Mouse (Mus musculus) C3H10T1/2 (cell line): ENCODE results near the gene Olfr601. TPM values are rescaled to one million over a fixed set of nuclear protein-coding genes. Genes with fewer than 3 reads are reported as not detected.

Experiments
- polyA plus RNA-seq, 2 experiments: library from polyadenylated mRNA; unstranded; fragments of >200 nt; fragmentation: generic; extraction: Trizol; gene quantifications; one replicate each; pipeline ENCODE4 v1.2.1; 2012; ENCODE audit warnings: missing spikeins in 2 of 2

The Olfr601 gene
- not detected for polyA plus RNA-seq

DNA sequence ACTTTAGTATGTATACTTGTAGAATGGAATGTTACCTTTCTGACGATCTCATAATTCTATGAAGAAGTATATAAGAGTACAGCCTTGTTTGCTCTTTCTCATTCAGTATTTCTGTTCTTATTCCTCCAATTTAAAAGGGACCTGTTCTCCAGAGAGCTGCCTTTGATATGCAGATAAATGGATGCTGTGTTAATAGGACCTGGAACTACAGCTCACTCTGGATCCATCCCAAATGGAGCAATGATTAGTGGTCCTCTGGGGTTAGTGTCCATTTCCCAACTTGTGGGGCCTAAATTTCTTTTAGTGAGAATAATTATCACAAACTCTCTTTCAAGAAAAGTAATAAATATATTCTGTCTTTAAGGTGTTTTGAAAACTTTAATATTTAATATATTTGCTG lies at the start of gene Olfr601:
TSS of gene Olfr601 (minus strand) at position 101 of the 400 bp plus-strand sequence.

GRCm38 (mm10) chr7:103386077-103386476 lies 23.6 kb upstream of the Olfr601 start, which contains the start of gene Olfr603:
Gene Olfr603 (minus strand): TSS chr7:103386177.

DNA sequence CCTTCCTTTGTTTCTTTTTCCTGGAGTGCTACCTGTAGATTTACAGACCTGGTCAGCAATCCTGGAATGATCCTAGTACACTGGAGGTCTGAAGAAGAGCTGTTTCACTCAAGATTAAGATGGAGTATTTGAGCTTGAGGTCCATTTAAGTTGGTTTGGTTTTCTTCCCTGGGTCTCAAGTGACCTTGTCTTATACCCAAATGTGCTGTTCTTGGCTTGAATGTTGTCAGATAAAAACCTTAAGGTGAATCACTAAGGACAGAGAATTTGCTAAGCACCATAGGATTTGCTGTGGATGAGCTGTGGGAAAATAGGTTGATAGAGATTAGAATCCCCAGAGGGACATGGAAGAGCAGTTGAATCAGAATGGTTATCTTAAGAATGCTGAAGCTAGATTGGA lies 12.9 kb downstream of the Olfr601 start, which contains the start of gene Olfr600:
TSS of gene Olfr600 (minus strand) at position 101 of the 400 bp plus-strand sequence.

GRCm38 (mm10) chr7:103335617-103336016 lies 26.8 kb downstream of the Olfr601 start, which contains the start of gene Olfr599:
Gene Olfr599 (plus strand): TSS chr7:103335917.

DNA sequence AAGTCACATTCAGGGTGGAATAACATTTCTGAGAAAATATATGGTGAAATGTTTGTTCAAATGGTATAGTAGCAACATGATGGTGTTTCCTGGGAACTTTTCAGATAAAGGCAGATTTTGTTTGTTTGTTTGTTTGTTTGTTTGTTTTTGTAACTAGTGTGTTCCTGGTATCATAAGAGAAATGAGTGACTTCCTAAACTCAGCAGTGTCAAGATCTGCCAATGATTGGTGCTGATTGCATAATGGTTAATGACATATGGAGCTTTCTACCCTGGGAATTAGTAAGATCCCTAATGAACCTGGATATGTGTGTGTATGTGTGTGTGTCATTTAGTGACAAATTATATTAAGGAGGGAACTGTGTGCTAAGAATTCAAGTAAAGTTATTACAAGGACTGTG lies 39.2 kb downstream of the Olfr601 start, which contains the start of gene Olfr598:
TSS of gene Olfr598 (plus strand) at position 301 of the 400 bp plus-strand sequence.

GRCm38 (mm10) chr7:103316015-103316414 lies 46.4 kb downstream of the Olfr601 start, which contains the start of gene Olfr597:
Gene Olfr597 (plus strand): TSS chr7:103316315.

Other genes starting within 250 kb of the Olfr601 start
- gene Olfr586, start 237.0 kb downstream of the Olfr601 start, polyA plus RNA-seq, result not detected
- gene Olfr588-ps1, start 221.8 kb downstream of the Olfr601 start, polyA plus RNA-seq, result not detected
- not detected for gene Olfr589, start 206.3 kb downstream of the Olfr601 start, polyA plus RNA-seq
- not detected for gene Olfr591, start 184.3 kb downstream of the Olfr601 start, polyA plus RNA-seq
- not detected for gene Olfr592, start 177.9 kb downstream of the Olfr601 start, polyA plus RNA-seq
- not detected for gene Olfr593, start 150.8 kb downstream of the Olfr601 start, polyA plus RNA-seq
- gene Olfr594, start 145.7 kb downstream of the Olfr601 start, polyA plus RNA-seq, result not detected
- gene Usp17ld, start 110.2 kb downstream of the Olfr601 start, polyA plus RNA-seq, result not detected
- not detected for gene Olfr596, start 57.0 kb downstream of the Olfr601 start, polyA plus RNA-seq
- not detected for gene Olfr597, start 46.3 kb downstream of the Olfr601 start, polyA plus RNA-seq
- gene Olfr598, start 39.1 kb downstream of the Olfr601 start, polyA plus RNA-seq, result not detected
- not detected for gene Olfr599, start 26.7 kb downstream of the Olfr601 start, polyA plus RNA-seq
- gene Olfr600, start 13.0 kb downstream of the Olfr601 start, polyA plus RNA-seq, result not detected
- gene Olfr603, start 23.5 kb upstream of the Olfr601 start, polyA plus RNA-seq, result not detected
- not detected for gene Usp17lc, start 52.4 kb upstream of the Olfr601 start, polyA plus RNA-seq
- gene Olfr605, start 82.8 kb upstream of the Olfr601 start, polyA plus RNA-seq, result not detected
- not detected for gene Olfr606, start 86.4 kb upstream of the Olfr601 start, polyA plus RNA-seq
- gene Olfr607, start 101.5 kb upstream of the Olfr601 start, polyA plus RNA-seq, result not detected
- gene Olfr608, start 107.2 kb upstream of the Olfr601 start, polyA plus RNA-seq, result not detected
- not detected for gene Olfr609, start 135.4 kb upstream of the Olfr601 start, polyA plus RNA-seq
- gene Olfr610, start 149.5 kb upstream of the Olfr601 start, polyA plus RNA-seq, result not detected
- not detected for gene Olfr611, start 158.2 kb upstream of the Olfr601 start, polyA plus RNA-seq
- gene Olfr612, start 180.1 kb upstream of the Olfr601 start, polyA plus RNA-seq, result not detected
- gene Olfr613, start 185.4 kb upstream of the Olfr601 start, polyA plus RNA-seq, result not detected
- not detected for gene Olfr615, start 193.4 kb upstream of the Olfr601 start, polyA plus RNA-seq
- gene Olfr616, start 206.5 kb upstream of the Olfr601 start, polyA plus RNA-seq, result not detected
- not detected for gene Olfr617, start 210.4 kb upstream of the Olfr601 start, polyA plus RNA-seq
- gene Olfr618, start 227.4 kb upstream of the Olfr601 start, polyA plus RNA-seq, result not detected
- gene Olfr619, start 237.9 kb upstream of the Olfr601 start, polyA plus RNA-seq, result not detected
- not detected for gene Olfr620, start 249.9 kb upstream of the Olfr601 start, polyA plus RNA-seq